Mouse (Mus musculus): ENCODE data around the gene Gpd1l.

GRCm38 (mm10) chr9:114881977-114882376 is 51.8 kb downstream of the Gpd1l start:
- TF ChIP-seq GATA1 (IDR thresholded peaks at IDR 0.05; ENCODE audit: borderline replicate concordance, low read length) (no peak), FLI1 (IDR thresholded peaks at IDR 0.05; ENCODE audit: low read length) (no peak)
